26 mouse cellular contexts compared by ENCODE assay signal in genomic region chr6:87166673-87167305, GRCm38 (mm10).
A peak's percentile ranks its signal among the peaks of the same experiment; 100 is the strongest.
DNase-seq lines count a peak whose midpoint lies in the region; ATAC-seq and TF ChIP-seq lines count a peak whose summit lies in the region.
"Had no signal": no experiment of that assay in that cellular context is flagged by ENCODE, and none has a peak within 500 bp of the region (broad histone marks: within the 10 kb centered on the region; RNA-seq: fewer than 3 reads in every experiment).

No protein-coding gene starts in this region.

- no peaks in the 10 kb centered on the region for H3K27me3 ChIP-seq in hindbrain, embryonic 13.5 days
- no peaks in the 10 kb centered on the region for H3K27me3 ChIP-seq in hindbrain, postnatal 0 days (ENCODE audit: insufficient read depth, low read length)
- H3K27me3 ChIP-seq in limb, embryonic 12.5 days: no peaks in the 10 kb centered on the region
- H3K27me3 ChIP-seq in limb, embryonic 10.5 days (ENCODE audit: low read depth, poor library complexity, severe bottlenecking): no peaks in the 10 kb centered on the region
- no peaks in the 10 kb centered on the region for H3K27me3 ChIP-seq in midbrain, embryonic 16.5 days (ENCODE audit: control insufficient read depth, insufficient read depth, low read depth, low read length)
- H3K27me3 ChIP-seq in midbrain, embryonic 11.5 days (ENCODE audit: control insufficient read depth, insufficient read depth, low read length): no peaks in the 10 kb centered on the region
- no peaks in the 10 kb centered on the region for H3K27me3 ChIP-seq in stomach, postnatal 0 days (ENCODE audit: control insufficient read depth, insufficient read depth, low read length)
- H3K27me3 ChIP-seq: embryonic facial prominence, embryonic 13.5 days; intestine, embryonic 15.5 days; lung, embryonic 15.5 days; stomach, embryonic 15.5 days had no signal

- TF ChIP-seq EP300 in stomach, postnatal 0 days (optimal IDR thresholded peaks at IDR 0.05): no peak

- no peak for DNase-seq in hindbrain, postnatal 0 days (ENCODE audit: low spot score)
- no peak for DNase-seq in limb, embryonic 10.5 days (ENCODE audit: low spot score)
- DNase-seq in midbrain, embryonic 11.5 days (ENCODE audit: low spot score, missing footprints): no peak
- DNase-seq in stomach, postnatal 0 days (ENCODE audit: low spot score): no peak
- no peak for DNase-seq in ovary, postnatal 36 days (ENCODE audit: low spot score)
- DNase-seq: adrenal gland, postnatal 25 days; B cell, adult 2 months; cerebellum, adult 11-12 months; heart, postnatal 14 days; kidney, adult 2 months; kidney, postnatal 10 days; retina, postnatal 1 day; right cerebral cortex, postnatal 14 days; thymus, postnatal 14 days had no signal

- WGBS in hindbrain, embryonic 13.5 days: 85% methylated on average over 12 of the region's 12 CpGs
- 72% methylated on average over 12 of the region's 12 CpGs for WGBS in hindbrain, postnatal 0 days
- 70% methylated on average over 12 of the region's 12 CpGs for WGBS in limb, embryonic 12.5 days
- 80% methylated on average over 12 of the region's 12 CpGs for WGBS in limb, embryonic 10.5 days
- 80% methylated on average over 12 of the region's 12 CpGs for WGBS in midbrain, embryonic 16.5 days
- WGBS in midbrain, embryonic 11.5 days: 90% methylated on average over 12 of the region's 12 CpGs
- 77% methylated on average over 12 of the region's 12 CpGs for WGBS in stomach, postnatal 0 days

- no peak overlapping the region for H3K9ac ChIP-seq in hindbrain, embryonic 13.5 days
- no peak overlapping the region for H3K9ac ChIP-seq in hindbrain, postnatal 0 days (replicated peaks; ENCODE audit: low read length)
- H3K9ac ChIP-seq in limb, embryonic 12.5 days (replicated peaks): no peak overlapping the region
- H3K9ac ChIP-seq in midbrain, embryonic 16.5 days (ENCODE audit: low read depth, low read length): no peak overlapping the region
- no peak overlapping the region for H3K9ac ChIP-seq in midbrain, embryonic 11.5 days (ENCODE audit: low read length)
- H3K9ac ChIP-seq in stomach, postnatal 0 days (ENCODE audit: low read length): no peak overlapping the region
- H3K9ac ChIP-seq: embryonic facial prominence, embryonic 13.5 days; intestine, embryonic 15.5 days; liver, embryonic 15.5 days; lung, embryonic 15.5 days; stomach, embryonic 15.5 days had no signal

- no peaks in the 10 kb centered on the region for H3K9me3 ChIP-seq in hindbrain, embryonic 13.5 days
- H3K9me3 ChIP-seq in hindbrain, postnatal 0 days (ENCODE audit: low read length): no peaks in the 10 kb centered on the region
- no peaks in the 10 kb centered on the region for H3K9me3 ChIP-seq in limb, embryonic 12.5 days
- H3K9me3 ChIP-seq in limb, embryonic 10.5 days (replicated peaks): no peaks in the 10 kb centered on the region
- H3K9me3 ChIP-seq in midbrain, embryonic 16.5 days (replicated peaks; ENCODE audit: control insufficient read depth, low read length, poor library complexity, severe bottlenecking): no peaks in the 10 kb centered on the region
- no peaks in the 10 kb centered on the region for H3K9me3 ChIP-seq in midbrain, embryonic 11.5 days (ENCODE audit: control insufficient read depth, low read length)
- no peaks in the 10 kb centered on the region for H3K9me3 ChIP-seq in stomach, postnatal 0 days (ENCODE audit: control insufficient read depth, low read length)
- H3K9me3 ChIP-seq: embryonic facial prominence, embryonic 13.5 days; forebrain, embryonic 10.5 days; hindbrain, embryonic 10.5 days; intestine, embryonic 15.5 days; liver, embryonic 15.5 days; lung, embryonic 15.5 days; stomach, embryonic 15.5 days had no signal

- no peak for ATAC-seq in hindbrain, embryonic 13.5 days (ENCODE audit: low FRiP score)
- no peak for ATAC-seq in hindbrain, postnatal 0 days
- ATAC-seq in limb, embryonic 12.5 days (ENCODE audit: insufficient number of reproducible peaks, insufficient read depth, low FRiP score, low TSS enrichment, low read depth): no peak
- ATAC-seq in midbrain, embryonic 16.5 days: peak; percentile 36; the same call in 1 of the 2 replicates
- no peak for ATAC-seq in midbrain, embryonic 11.5 days (ENCODE audit: low FRiP score)
- 0 out of 2 replicates have a peak, but pooled peaks have one; percentile 30 for ATAC-seq in stomach, postnatal 0 days (ENCODE audit: low FRiP score, low TSS enrichment)
- ATAC-seq: forebrain, embryonic 16.5 days; intestine, embryonic 15.5 days had no signal

- no peak overlapping the region for H3K4me2 ChIP-seq in hindbrain, embryonic 13.5 days
- no peak overlapping the region for H3K4me2 ChIP-seq in hindbrain, postnatal 0 days (ENCODE audit: low read depth, low read length)
- H3K4me2 ChIP-seq in limb, embryonic 12.5 days: no peak overlapping the region
- no peak overlapping the region for H3K4me2 ChIP-seq in midbrain, embryonic 16.5 days (ENCODE audit: low read length)
- H3K4me2 ChIP-seq in midbrain, embryonic 11.5 days: no peak overlapping the region
- H3K4me2 ChIP-seq in stomach, postnatal 0 days (replicated peaks; ENCODE audit: low read depth): no peak overlapping the region
- H3K4me2 ChIP-seq: embryonic facial prominence, embryonic 13.5 days; intestine, embryonic 15.5 days; liver, embryonic 15.5 days; lung, embryonic 15.5 days; stomach, embryonic 15.5 days had no signal

- no peak for TF ChIP-seq CTCF in hindbrain, postnatal 0 days (IDR thresholded peaks at IDR 0.05; ENCODE audit: low read depth)
- TF ChIP-seq CTCF in stomach, postnatal 0 days (IDR thresholded peaks at IDR 0.05; ENCODE audit: low read depth): no peak

- H3K4me1 ChIP-seq in hindbrain, embryonic 13.5 days (replicated peaks): peaks cover 22% of the 10 kb centered on the region
- H3K4me1 ChIP-seq in hindbrain, postnatal 0 days (ENCODE audit: insufficient read depth, low read length): peaks cover 7% of the 10 kb centered on the region; the same call in 1 of the 2 replicates
- H3K4me1 ChIP-seq in limb, embryonic 12.5 days (replicated peaks): peaks cover 27% of the 10 kb centered on the region
- H3K4me1 ChIP-seq in limb, embryonic 10.5 days: peaks cover 19% of the 10 kb centered on the region
- H3K4me1 ChIP-seq in midbrain, embryonic 16.5 days (ENCODE audit: control insufficient read depth, insufficient read depth, low read length): peaks cover 16% of the 10 kb centered on the region
- H3K4me1 ChIP-seq in midbrain, embryonic 11.5 days (ENCODE audit: control insufficient read depth, insufficient read depth, low read length): no peaks in the 10 kb centered on the region
- no peaks in the 10 kb centered on the region for H3K4me1 ChIP-seq in stomach, postnatal 0 days (replicated peaks; ENCODE audit: control insufficient read depth, insufficient read depth)
- H3K4me1 ChIP-seq: forebrain, embryonic 10.5 days; hindbrain, embryonic 10.5 days; intestine, embryonic 15.5 days; stomach, embryonic 15.5 days had no signal

- H3K36me3 ChIP-seq in hindbrain, embryonic 13.5 days: no peaks in the 10 kb centered on the region
- H3K36me3 ChIP-seq in hindbrain, postnatal 0 days (ENCODE audit: insufficient read depth, low read length): no peaks in the 10 kb centered on the region
- peaks cover 70% of the 10 kb centered on the region for H3K36me3 ChIP-seq in limb, embryonic 12.5 days
- H3K36me3 ChIP-seq in limb, embryonic 10.5 days: peaks cover 52% of the 10 kb centered on the region
- H3K36me3 ChIP-seq in midbrain, embryonic 16.5 days (ENCODE audit: control insufficient read depth, insufficient read depth, low read length): no peaks in the 10 kb centered on the region
- H3K36me3 ChIP-seq in midbrain, embryonic 11.5 days (ENCODE audit: control insufficient read depth, insufficient read depth, low read length): no peaks in the 10 kb centered on the region
- H3K36me3 ChIP-seq in stomach, postnatal 0 days (ENCODE audit: control insufficient read depth, insufficient read depth, low read length): no peaks in the 10 kb centered on the region; the same call in 1 of the 2 replicates
- H3K36me3 ChIP-seq: hindbrain, embryonic 10.5 days; intestine, embryonic 15.5 days; liver, embryonic 15.5 days; stomach, embryonic 15.5 days had no signal

- H3K27ac ChIP-seq in hindbrain, embryonic 13.5 days: 0 out of 2 replicates have a peak overlapping the region, but pooled peaks have one; percentile 18
- H3K27ac ChIP-seq in hindbrain, postnatal 0 days: no peak overlapping the region
- peak overlapping the region; percentile 23; the same call in 1 of the 2 replicates for H3K27ac ChIP-seq in limb, embryonic 12.5 days
- no peak overlapping the region for H3K27ac ChIP-seq in limb, embryonic 10.5 days
- H3K27ac ChIP-seq in midbrain, embryonic 16.5 days (ENCODE audit: low read length): no peak overlapping the region
- H3K27ac ChIP-seq in midbrain, embryonic 11.5 days (ENCODE audit: low read depth, low read length): no peak overlapping the region
- no peak overlapping the region for H3K27ac ChIP-seq in stomach, postnatal 0 days (replicated peaks)
- H3K27ac ChIP-seq: embryonic facial prominence, embryonic 13.5 days; forebrain, embryonic 10.5 days; hindbrain, embryonic 10.5 days; intestine, embryonic 15.5 days; liver, embryonic 15.5 days; lung, embryonic 15.5 days; macrophage; stomach, embryonic 15.5 days had no signal

- no peak overlapping the region for H3K4me3 ChIP-seq in hindbrain, embryonic 13.5 days
- H3K4me3 ChIP-seq in hindbrain, postnatal 0 days (ENCODE audit: low read length): no peak overlapping the region
- H3K4me3 ChIP-seq in limb, embryonic 12.5 days (replicated peaks): no peak overlapping the region
- H3K4me3 ChIP-seq in limb, embryonic 10.5 days: no peak overlapping the region
- no peak overlapping the region for H3K4me3 ChIP-seq in midbrain, embryonic 16.5 days (ENCODE audit: low read depth, low read length)
- no peak overlapping the region for H3K4me3 ChIP-seq in midbrain, embryonic 11.5 days (ENCODE audit: low read depth, low read length)
- no peak overlapping the region for H3K4me3 ChIP-seq in stomach, postnatal 0 days (ENCODE audit: low read depth, low read length)
- H3K4me3 ChIP-seq: embryonic facial prominence, embryonic 13.5 days; forebrain, embryonic 10.5 days; hindbrain, embryonic 10.5 days; intestine, embryonic 15.5 days; liver, embryonic 15.5 days; lung, embryonic 15.5 days; stomach, embryonic 15.5 days had no signal

Comparison
In these comparisons a context has a peak if more than half of its experiments do, and no peak if none do; other contexts are left out.
1. ATAC-seq: peak in midbrain, embryonic 16.5 days (single experiment) and stomach, postnatal 0 days (single experiment); none in hindbrain, embryonic 13.5 days (single experiment), hindbrain, postnatal 0 days (single experiment), limb, embryonic 12.5 days (single experiment) and midbrain, embryonic 11.5 days (single experiment).
2. H3K27ac ChIP-seq: peak in hindbrain, embryonic 13.5 days (single experiment) and limb, embryonic 12.5 days (single experiment); none in hindbrain, postnatal 0 days (single experiment), limb, embryonic 10.5 days (single experiment), midbrain, embryonic 16.5 days (single experiment), midbrain, embryonic 11.5 days (single experiment) and stomach, postnatal 0 days (single experiment).